Mouse (Mus musculus) neural tube, embryonic 14.5 days (tissue): ENCODE results near the gene Pde1a. TPM values are rescaled to one million over a fixed set of nuclear protein-coding genes. Genes with fewer than 3 reads are reported as not detected.

ENCODE experiments used
- ATAC-seq: fragments of 200-750 bp; cut with Nextera tagmentation; 2 replicates; pipeline ENCODE4 v1.8.0; 2017; ENCODE audit warnings: low read depth, mild to moderate bottlenecking, moderate TSS enrichment, moderate library complexity
- H3K27ac ChIP-seq: fragments of 300-500 bp; sonication (generic); 2 replicates; pipeline ENCODE4 v1.5.1; 2014; ENCODE audit warnings: low read depth, mild to moderate bottlenecking, control low read depth, low read length, moderate library complexity, mixed read lengths
- H3K27me3 ChIP-seq: fragments of 300-500 bp; sonication (generic); 2 replicates; pipeline ENCODE4 v1.6.1; 2014; ENCODE audit warnings: low read length; ENCODE audit not compliant: control insufficient read depth, insufficient read depth
- H3K36me3 ChIP-seq: fragments of 300-500 bp; sonication (generic); 2 replicates; pipeline ENCODE4 v1.6.1; 2014; ENCODE audit warnings: low read length, mixed read lengths; ENCODE audit not compliant: control insufficient read depth, insufficient read depth
- H3K4me1 ChIP-seq: fragments of 300-500 bp; sonication (generic); 2 replicates; pipeline ENCODE4 v1.6.1; 2014; ENCODE audit warnings: low read length; ENCODE audit not compliant: control insufficient read depth, insufficient read depth
- H3K4me2 ChIP-seq: fragments of 300-500 bp; sonication (generic); 2 replicates; pipeline ENCODE4 v1.6.1; 2014; ENCODE audit warnings: mild to moderate bottlenecking, low read depth, low read length, control low read depth
- H3K4me3 ChIP-seq: fragments of 300-500 bp; sonication (generic); 2 replicates; pipeline ENCODE4 v1.5.1; 2014; ENCODE audit warnings: low read depth, low read length, control low read depth, mixed read lengths
- H3K9ac ChIP-seq: fragments of 300-500 bp; sonication (generic); replicated peaks from 2 replicates; pipeline ENCODE4 v1.6.1; 2014; ENCODE audit warnings: low read depth, mild to moderate bottlenecking, control low read depth, low read length, mixed read lengths
- H3K9me3 ChIP-seq: fragments of 300-500 bp; sonication (generic); 2 replicates; pipeline ENCODE4 v1.6.1; 2016; ENCODE audit warnings: low read length; ENCODE audit not compliant: control insufficient read depth
- WGBS: fragments of 180-500 bp; shearing (Covaris S2); extraction: QIAGEN DNeasy Blood & Tissue Kit; methylation state at CpG from one replicate; pipeline ENCODE4 v1.1.7; 2014; 5-methylcytosine and 5-hydroxymethylcytosine counted together
- polyA plus RNA-seq: library from polyadenylated mRNA; unstranded; fragments of >200 nt; fragmentation: Nextera tagmentation; extraction: Ambion mirVana; gene quantifications from 2 replicates; pipeline ENCODE4 v1.2.1, GENCODE M21; 2014

Pde1a gene
- polyA plus RNA-seq, 1 experiment from 2014 or later, result 12.9 TPM

GRCm38 (mm10) chr2:80132677-80133076, 3.4 kb upstream of the Pde1a start:
- H3K4me1 ChIP-seq, result 0 out of 2 replicates have a peak, but pooled peaks cover 8% of the 10 kb centered on the region
- no peaks in the 10 kb centered on the region for H3K9me3 ChIP-seq
- WGBS, result 86% methylated on average over 3 of the region's 3 CpGs
- H3K27me3 ChIP-seq, result no peaks in the 10 kb centered on the region
- no peaks in the 10 kb centered on the region for H3K36me3 ChIP-seq
- H3K27ac ChIP-seq, result no peak overlapping the region
- no peak overlapping the region for H3K9ac ChIP-seq
- no peak for ATAC-seq
- no peak overlapping the region for H3K4me3 ChIP-seq
- no peak overlapping the region for H3K4me2 ChIP-seq

GRCm38 (mm10) chr2:80126663-80127062, 2.6 kb downstream of the Pde1a start:
- Histone ChIP-seq H3K36me3 (no peaks in the 10 kb centered on the region), H3K9me3 (no peaks in the 10 kb centered on the region), H3K27ac (no peak overlapping the region), H3K4me1 (0 out of 2 replicates have a peak, but pooled peaks cover 8% of the 10 kb centered on the region), H3K9ac (no peak overlapping the region), H3K4me2 (peak overlapping the region; percentile 35; the same call in 1 of the 2 replicates), H3K27me3 (no peaks in the 10 kb centered on the region), H3K4me3 (no peak overlapping the region)
- no peak for ATAC-seq
- WGBS, result 3% methylated on average over 4 of the region's 4 CpGs

DNA sequence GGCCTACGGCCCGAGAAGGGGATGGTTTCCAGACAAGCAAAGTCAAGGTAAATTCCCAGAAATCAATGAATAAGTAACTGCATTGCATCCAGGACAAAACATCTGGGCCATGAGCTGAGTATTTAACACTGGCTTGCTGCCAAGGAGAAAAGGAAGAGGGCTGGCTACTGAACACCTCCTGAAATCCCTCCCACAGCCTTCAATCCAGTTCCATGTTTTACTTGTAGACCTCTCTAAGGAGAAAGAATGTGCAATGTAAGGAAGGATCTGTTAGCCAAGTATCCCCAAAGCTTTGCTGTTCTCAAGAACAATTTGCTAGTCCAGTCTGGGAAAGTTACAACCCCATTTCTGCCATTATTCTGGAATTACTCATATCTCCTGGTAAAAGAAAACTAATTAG, 42.4 kb downstream of the Pde1a start:
- Histone ChIP-seq H3K9me3 (no peaks in the 10 kb centered on the region), H3K4me3 (no peak overlapping the region), H3K27me3 (no peaks in the 10 kb centered on the region), H3K9ac (no peak overlapping the region), H3K4me1 (no peaks in the 10 kb centered on the region), H3K36me3 (no peaks in the 10 kb centered on the region), H3K4me2 (no peak overlapping the region), H3K27ac (no peak overlapping the region)
- no peak for ATAC-seq
- 94% methylated on average over 2 of the region's 2 CpGs for WGBS

GRCm38 (mm10) chr2:80080090-80080821, 49.0 kb downstream of the Pde1a start:
- no peak for ATAC-seq
- Histone ChIP-seq H3K4me2 (no peak overlapping the region), H3K4me3 (no peak overlapping the region), H3K27ac (no peak overlapping the region), H3K4me1 (no peaks in the 10 kb centered on the region), H3K9me3 (no peaks in the 10 kb centered on the region), H3K36me3 (no peaks in the 10 kb centered on the region), H3K9ac (no peak overlapping the region), H3K27me3 (no peaks in the 10 kb centered on the region)
- WGBS, result 91% methylated on average over 9 of the region's 9 CpGs

- H3K4me1 ChIP-seq, result no peaks in the 10 kb centered on the region
- WGBS, result 87% methylated on average over 4 of the region's 4 CpGs
- H3K4me3 ChIP-seq, result no peak overlapping the region
- no peak overlapping the region for H3K9ac ChIP-seq
- H3K9me3 ChIP-seq, result no peaks in the 10 kb centered on the region
- H3K4me2 ChIP-seq, result no peak overlapping the region
- H3K27me3 ChIP-seq, result no peaks in the 10 kb centered on the region
- H3K36me3 ChIP-seq, result no peaks in the 10 kb centered on the region
- ATAC-seq, result no peak
- H3K27ac ChIP-seq, result no peak overlapping the region
These were observed 49.6 kb downstream of the Pde1a start for GRCm38 (mm10) chr2:80079618-80080017.

- H3K27ac ChIP-seq, result no peak overlapping the region
- H3K4me3 ChIP-seq, result no peak overlapping the region
- no peak overlapping the region for H3K9ac ChIP-seq
- ATAC-seq, result no peak
- H3K27me3 ChIP-seq, result no peaks in the 10 kb centered on the region
- no peaks in the 10 kb centered on the region for H3K36me3 ChIP-seq
- H3K4me1 ChIP-seq, result no peaks in the 10 kb centered on the region
- 77% methylated on average over 4 of the region's 4 CpGs for WGBS
- no peaks in the 10 kb centered on the region for H3K9me3 ChIP-seq
- H3K4me2 ChIP-seq, result no peak overlapping the region
These were observed 52.9 kb downstream of the Pde1a start for GRCm38 (mm10) chr2:80076323-80076722.

DNA sequence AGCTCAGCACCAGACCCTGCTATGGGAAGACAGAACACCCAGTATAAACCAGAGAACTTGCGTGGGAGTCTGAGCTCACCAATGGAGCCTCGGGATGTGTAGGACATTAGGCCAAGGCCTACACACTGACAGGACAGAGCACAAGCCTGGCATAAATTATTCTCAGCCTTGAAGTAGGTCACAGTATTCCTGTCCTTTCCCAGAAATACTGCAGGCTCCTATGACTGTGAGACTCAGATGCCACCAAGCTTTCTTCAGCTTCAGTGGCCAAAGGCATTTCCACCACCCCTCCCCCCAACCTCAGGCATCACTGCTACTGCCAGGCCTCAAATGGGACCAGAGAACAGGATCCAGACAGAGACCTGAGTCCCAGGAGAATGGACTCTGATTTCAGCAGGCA, 54.7 kb downstream of the Pde1a start:
- H3K9ac ChIP-seq, result no peak overlapping the region
- no peak overlapping the region for H3K27ac ChIP-seq
- H3K4me3 ChIP-seq, result no peak overlapping the region
- H3K9me3 ChIP-seq, result no peaks in the 10 kb centered on the region
- no peak overlapping the region for H3K4me2 ChIP-seq
- 91% methylated on average over 2 of the region's 2 CpGs for WGBS
- ATAC-seq, result no peak
- H3K36me3 ChIP-seq, result no peaks in the 10 kb centered on the region
- H3K27me3 ChIP-seq, result no peaks in the 10 kb centered on the region
- no peaks in the 10 kb centered on the region for H3K4me1 ChIP-seq

- H3K4me1 ChIP-seq, result no peaks in the 10 kb centered on the region
- no peaks in the 10 kb centered on the region for H3K36me3 ChIP-seq
- no peaks in the 10 kb centered on the region for H3K27me3 ChIP-seq
- no peaks in the 10 kb centered on the region for H3K9me3 ChIP-seq
- no peak for ATAC-seq
- no peak overlapping the region for H3K27ac ChIP-seq
- H3K4me3 ChIP-seq, result no peak overlapping the region
- H3K4me2 ChIP-seq, result no peak overlapping the region
- 62% methylated on average over 5 of the region's 5 CpGs for WGBS
- H3K9ac ChIP-seq, result no peak overlapping the region
These were observed 55.2 kb downstream of the Pde1a start for GRCm38 (mm10) chr2:80074046-80074445.

DNA sequence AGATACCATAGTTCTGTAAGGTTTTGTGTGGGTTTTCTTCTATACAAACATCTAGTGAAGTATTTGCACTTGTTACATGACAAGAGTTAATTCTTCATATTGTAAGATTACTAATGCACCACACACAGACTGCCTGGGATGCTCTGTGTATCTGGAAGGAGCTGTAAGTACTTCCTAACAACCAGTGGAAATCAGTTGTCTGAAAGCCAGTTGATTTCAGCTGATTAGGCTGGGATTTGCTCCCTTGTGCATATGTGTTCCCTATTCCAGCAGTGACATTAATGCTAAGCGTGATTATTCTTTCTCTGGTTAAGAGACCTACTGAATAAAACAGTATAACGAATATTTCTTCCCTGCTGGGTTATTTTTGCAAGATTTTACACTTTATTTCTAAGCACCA, 55.8 kb downstream of the Pde1a start:
- ATAC-seq, result no peak
- Histone ChIP-seq H3K27ac (no peak overlapping the region), H3K36me3 (no peaks in the 10 kb centered on the region), H3K4me2 (no peak overlapping the region), H3K4me1 (no peaks in the 10 kb centered on the region), H3K9ac (no peak overlapping the region), H3K9me3 (no peaks in the 10 kb centered on the region), H3K4me3 (no peak overlapping the region), H3K27me3 (no peaks in the 10 kb centered on the region)
- 74% methylated on average over 2 of the region's 2 CpGs for WGBS
